Mouse (Mus musculus) layer of hippocampus, postnatal 25 days (tissue): ENCODE measurements around the gene Klk15. TPM values are rescaled to one million over a fixed set of nuclear protein-coding genes. Genes with fewer than 3 reads are reported as not detected.
"Not testable (repeated sequence)": the region's sequence is repeated elsewhere in the genome, so short reads cannot be mapped to it uniquely, and the experiment has no call there.

Source experiments
- DNase-seq, 2 experiments: peaks; one replicate each; pipeline ENCODE4 v3.0.0; 2022; ENCODE audit warnings: mixed read lengths in 2 of 2, low spot score in 1 of 2; ENCODE audit errors: extremely low spot score in 1 of 2
- total RNA-seq, 2 experiments: library from RNA; stranded (reverse); gene quantifications; 2 replicates each; pipeline ENCODE4 v1.2.3; 2021

Klk15 gene
- not detected for total RNA-seq

- DNase-seq = no peak
Observed at GRCm38 (mm10) chr7:43933440-43933839, at the start of gene Klk15. Gene Klk15 (plus strand): TSS chr7:43933740.

- no peak for DNase-seq
Observed at GRCm38 (mm10) chr7:43891365-43891764, 42.2 kb upstream of the Klk15 start.

- DNase-seq = no peak
Observed at GRCm38 (mm10) chr7:43891788-43892187, 41.8 kb upstream of the Klk15 start.

GRCm38 (mm10) chr7:43894836-43895235, 38.7 kb upstream of the Klk15 start:
- DNase-seq = peak; percentile 84 to 97

GRCm38 (mm10) chr7:43914821-43915220, 18.7 kb upstream of the Klk15 start:
- no peak for DNase-seq

- no peak for DNase-seq
Observed at GRCm38 (mm10) chr7:43918426-43918825, 15.1 kb upstream of the Klk15 start.

- DNase-seq = no peak
Observed at GRCm38 (mm10) chr7:43918871-43919270, 14.7 kb upstream of the Klk15 start.

GRCm38 (mm10) chr7:43919559-43920451, 13.7 kb upstream of the Klk15 start:
- DNase-seq = peak; percentile 36 to 73

- no peak for DNase-seq
Observed at GRCm38 (mm10) chr7:43920582-43920981, 13.0 kb upstream of the Klk15 start.

GRCm38 (mm10) chr7:43921087-43921486, 12.5 kb upstream of the Klk15 start:
- DNase-seq = no peak

GRCm38 (mm10) chr7:43921941-43922340, 11.6 kb upstream of the Klk15 start:
- no peak for DNase-seq

- DNase-seq = no peak
Observed at GRCm38 (mm10) chr7:43925985-43926384, 7.6 kb upstream of the Klk15 start.

- peak in 1 of 2 experiments; percentile 28 for DNase-seq
Observed at GRCm38 (mm10) chr7:43928521-43928920, 5.0 kb upstream of the Klk15 start.

- DNase-seq = no peak
Observed at GRCm38 (mm10) chr7:43932337-43932736, 1.2 kb upstream of the Klk15 start.

- DNase-seq = no peak
Observed at GRCm38 (mm10) chr7:43934747-43935146, 1.2 kb downstream of the Klk15 start.

- no peak for DNase-seq
Observed at GRCm38 (mm10) chr7:43936551-43936950, 3.0 kb downstream of the Klk15 start.

GRCm38 (mm10) chr7:43942293-43942692, 8.8 kb downstream of the Klk15 start:
- DNase-seq = not testable (repeated sequence)

GRCm38 (mm10) chr7:43944727-43945264, 11.3 kb downstream of the Klk15 start:
- no peak for DNase-seq

GRCm38 (mm10) chr7:43950364-43950763, 16.8 kb downstream of the Klk15 start, which contains the start of gene Klk1b8:
Gene Klk1b8 (plus strand): TSS chr7:43950664.
- no peak for DNase-seq

GRCm38 (mm10) chr7:43952703-43953102, 19.2 kb downstream of the Klk15 start:
- DNase-seq = peak in 1 of 2 experiments; percentile 14

- no peak for DNase-seq
Observed at GRCm38 (mm10) chr7:43966451-43966850, 32.9 kb downstream of the Klk15 start, which contains the start of gene Klk1b1. Gene Klk1b1 (plus strand): TSS chr7:43966751.

GRCm38 (mm10) chr7:43967058-43967457, 33.5 kb downstream of the Klk15 start:
- no peak for DNase-seq
